Mouse (Mus musculus) cerebral cortex, adult 2 months (tissue): ENCODE data around the gene Trcg1.

Experiments
- WGBS: fragments of 180-500 bp; shearing (Covaris S2); methylation state at CpG from one replicate; pipeline ENCODE4 v1.1.7; 2018; 5-methylcytosine and 5-hydroxymethylcytosine counted together

Gene Trcg1

DNA sequence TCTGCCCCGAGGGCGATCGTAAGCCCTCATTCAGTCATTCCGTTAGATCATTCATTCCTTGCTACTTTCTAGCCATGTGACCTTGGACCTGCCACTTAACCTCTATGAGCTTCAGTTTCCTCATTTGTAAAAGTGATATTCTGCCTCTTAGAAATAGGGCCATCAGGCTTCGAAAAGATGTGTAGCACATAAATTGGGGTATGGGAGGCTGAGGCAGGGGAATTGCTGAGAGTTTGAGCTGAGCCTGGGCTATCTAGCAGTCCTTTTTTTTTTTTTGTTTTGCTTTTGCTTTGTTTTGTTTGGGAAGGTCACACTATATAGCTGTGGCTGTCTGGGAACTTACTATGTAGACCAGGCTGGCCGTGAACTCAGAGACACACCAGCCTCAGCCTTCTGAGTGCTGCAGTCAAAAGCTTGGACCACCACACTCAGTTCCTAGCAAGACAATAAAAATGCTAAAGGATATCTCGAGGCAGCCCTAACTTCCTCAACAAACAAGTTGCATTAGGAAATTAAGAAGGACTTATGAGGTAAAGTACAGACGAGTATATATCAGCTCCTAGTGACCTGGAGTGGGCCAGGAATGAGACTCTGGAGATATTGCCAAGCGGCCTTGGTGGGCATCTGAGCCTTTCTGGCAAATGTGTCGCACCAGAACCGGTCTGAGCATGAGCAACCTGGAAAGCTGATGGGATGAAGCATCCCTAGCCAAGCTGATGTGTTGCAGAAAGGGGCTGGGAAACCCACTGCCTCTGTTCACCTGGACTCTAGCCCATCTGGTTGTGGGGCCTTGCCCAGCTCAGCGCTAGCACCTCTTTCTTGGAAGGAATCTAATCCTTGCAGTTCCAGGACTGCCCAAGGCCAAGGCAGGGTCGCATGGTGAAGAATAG lies 26.7 kb downstream of the Trcg1 start:
- WGBS: 60% methylated on average over 13 of the region's 13 CpGs

DNA sequence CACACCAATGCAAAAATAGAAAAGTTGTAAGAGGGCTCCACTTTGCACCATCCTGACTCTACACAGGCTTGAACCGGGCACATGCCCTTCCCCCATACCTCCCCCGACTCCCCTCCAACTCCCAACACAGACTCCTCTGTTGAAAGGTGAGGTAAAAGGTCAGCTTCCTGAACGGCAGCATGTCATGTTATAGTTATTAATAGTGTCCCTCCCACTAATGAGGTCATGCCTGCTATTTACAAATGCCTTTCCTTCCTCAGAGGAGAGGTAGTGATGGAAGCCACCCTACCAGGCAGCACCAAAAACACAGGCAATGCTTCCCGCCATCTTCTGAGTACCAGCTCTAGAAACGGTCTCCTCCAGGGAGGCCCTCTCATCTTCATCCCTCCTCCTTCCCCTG lies 28.8 kb downstream of the Trcg1 start:
- 78% methylated on average over 5 of the region's 5 CpGs for WGBS

GRCm38 (mm10) chr9:57267421-57267820 lies 31.1 kb downstream of the Trcg1 start:
- 76% methylated on average over 5 of the region's 5 CpGs for WGBS

GRCm38 (mm10) chr9:57268078-57268477 lies 31.7 kb downstream of the Trcg1 start:
- 40% methylated on average over 10 of the region's 10 CpGs for WGBS

DNA sequence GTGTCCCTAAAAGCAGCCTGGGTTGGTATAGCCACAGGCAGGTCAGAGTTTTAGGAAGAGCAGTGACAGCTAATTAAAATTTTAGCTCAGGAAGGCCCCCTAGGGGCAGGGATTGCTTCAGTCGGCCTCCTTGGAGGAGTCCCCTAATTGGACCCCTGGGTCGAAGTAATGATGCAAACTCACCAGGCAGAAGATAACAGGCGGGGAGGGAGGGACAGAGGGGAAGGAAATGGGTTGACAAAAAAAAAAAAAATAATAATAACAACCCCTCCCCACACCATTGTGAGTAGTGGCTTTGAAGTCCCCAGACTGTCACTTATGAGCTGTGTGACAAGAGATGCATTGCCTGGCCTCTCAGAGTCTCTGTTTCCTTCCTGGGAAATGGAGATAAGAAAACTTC lies 32.2 kb downstream of the Trcg1 start:
- 41% methylated on average over 3 of the region's 3 CpGs for WGBS

DNA sequence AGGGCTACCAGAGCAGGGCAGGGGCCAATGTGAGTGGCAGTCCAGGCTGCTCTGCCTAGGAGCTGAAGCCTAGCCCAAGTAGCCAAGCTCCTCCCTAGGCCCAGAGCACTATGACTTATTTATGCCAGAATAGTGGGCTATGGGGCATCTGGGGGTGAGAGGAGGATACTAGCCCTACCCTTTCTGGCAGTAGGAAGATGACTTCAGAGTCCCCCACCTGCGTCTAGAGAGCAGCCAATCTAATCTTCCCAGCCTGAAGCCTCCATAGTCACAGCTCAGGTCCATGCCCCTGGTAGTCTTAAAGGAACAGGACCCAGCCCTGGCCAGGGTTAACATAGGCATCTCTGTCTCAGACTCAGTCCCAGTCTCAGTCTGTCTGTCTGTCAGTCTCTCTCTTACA lies 33.0 kb downstream of the Trcg1 start:
- WGBS: 86% methylated on average over 1 of the region's 1 CpGs

- WGBS: 59% methylated on average over 8 of the region's 8 CpGs
Observed at GRCm38 (mm10) chr9:57270399-57270798, 34.0 kb downstream of the Trcg1 start.

GRCm38 (mm10) chr9:57271081-57271480 lies 34.7 kb downstream of the Trcg1 start:
- 63% methylated on average over 1 of the region's 1 CpGs for WGBS

GRCm38 (mm10) chr9:57271837-57272562 lies 35.6 kb downstream of the Trcg1 start:
- 78% methylated on average over 9 of the region's 9 CpGs for WGBS

- WGBS: 77% methylated on average over 8 of the region's 8 CpGs
Observed at GRCm38 (mm10) chr9:57272902-57273804, 36.8 kb downstream of the Trcg1 start.

GRCm38 (mm10) chr9:57273805-57274494 lies 37.6 kb downstream of the Trcg1 start:
- WGBS: 50% methylated on average over 6 of the region's 6 CpGs

GRCm38 (mm10) chr9:57278268-57278667 lies 41.9 kb downstream of the Trcg1 start:
- WGBS: 73% methylated on average over 4 of the region's 4 CpGs

DNA sequence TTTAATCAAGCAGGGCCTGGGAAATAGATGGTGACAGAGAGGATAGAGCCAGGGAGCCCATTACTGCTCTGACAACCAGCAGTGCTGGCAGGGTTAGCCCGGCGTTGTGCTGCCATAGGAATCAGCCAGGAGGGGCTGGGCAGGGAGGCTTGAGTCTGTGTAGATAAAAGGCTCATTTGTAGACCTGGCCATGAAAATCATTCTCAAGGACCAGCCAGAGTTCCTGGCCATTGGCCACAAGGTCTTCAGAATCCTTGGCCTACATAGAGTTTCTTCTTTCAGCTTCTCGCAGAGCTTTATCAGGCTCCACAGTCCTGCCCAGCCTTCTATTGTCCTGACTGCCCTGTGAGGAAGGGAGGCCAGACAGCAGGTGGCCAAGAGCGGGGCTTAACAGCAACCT lies 43.1 kb downstream of the Trcg1 start:
- WGBS: 76% methylated on average over 4 of the region's 4 CpGs

DNA sequence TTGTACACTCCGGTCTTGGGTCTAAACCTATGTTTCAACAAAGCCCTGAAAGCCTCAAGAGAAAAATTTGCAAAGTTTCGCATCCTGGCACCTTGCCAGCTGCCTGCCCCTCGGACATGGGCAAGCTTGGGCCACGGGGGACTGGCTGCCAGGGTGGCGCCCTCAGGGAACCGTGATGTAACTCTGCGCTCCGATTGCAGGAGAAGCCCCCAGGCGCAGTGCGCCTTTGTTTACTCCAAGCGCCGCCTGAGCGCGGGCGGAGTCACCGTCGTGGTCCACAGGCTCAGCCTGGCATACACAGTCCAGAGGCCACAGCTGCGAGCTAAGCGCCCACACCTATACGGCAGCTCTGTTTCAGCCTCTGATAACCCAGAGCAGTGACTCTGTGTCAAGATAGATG lies 45.2 kb downstream of the Trcg1 start:
- WGBS: 10% methylated on average over 20 of the region's 20 CpGs

DNA sequence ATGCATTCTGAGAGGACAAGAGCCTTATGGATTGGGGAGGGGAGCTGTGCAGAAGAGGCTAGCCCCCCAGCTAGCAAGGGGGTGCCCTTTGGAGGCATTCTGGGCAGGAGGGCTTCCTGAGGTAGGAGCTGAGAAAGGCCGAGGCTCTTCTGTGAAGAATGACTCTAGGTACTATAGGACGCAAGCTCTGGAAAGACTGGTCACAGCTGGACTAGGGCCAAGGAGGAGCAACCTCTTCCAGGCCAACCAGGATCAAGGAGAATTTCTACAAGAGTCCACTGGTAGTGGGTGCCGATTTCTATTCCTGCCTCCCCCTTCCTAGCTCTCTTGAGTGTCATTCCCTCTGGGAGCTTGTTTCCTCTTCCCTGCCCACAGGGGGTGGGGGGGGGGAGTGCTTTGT lies 46.3 kb downstream of the Trcg1 start:
- 74% methylated on average over 3 of the region's 3 CpGs for WGBS

DNA sequence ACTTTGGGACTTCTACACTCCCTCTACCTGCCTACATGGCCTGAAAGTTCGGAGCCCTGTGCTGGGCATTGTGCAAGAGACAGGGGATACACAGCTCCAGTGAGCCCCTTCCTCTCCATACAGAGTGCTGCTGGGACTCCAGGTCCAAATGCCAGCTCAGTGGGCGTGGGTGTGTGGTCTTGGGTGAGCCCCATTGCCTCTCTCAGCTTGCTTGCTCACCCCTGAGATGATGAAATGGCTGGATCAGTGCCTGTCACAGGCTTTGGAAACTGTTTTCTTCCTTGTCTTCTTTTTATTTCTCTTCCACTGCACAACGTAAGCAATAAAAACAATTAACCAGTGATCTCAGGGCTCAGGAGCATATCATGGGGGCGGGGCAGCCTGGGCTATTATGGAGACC lies 47.0 kb downstream of the Trcg1 start:
- WGBS: 76% methylated on average over 4 of the region's 4 CpGs

GRCm38 (mm10) chr9:57287183-57287582 lies 50.8 kb downstream of the Trcg1 start:
- WGBS: 96% methylated on average over 6 of the region's 6 CpGs

GRCm38 (mm10) chr9:57294905-57295304 lies 58.5 kb downstream of the Trcg1 start:
- WGBS: 89% methylated on average over 3 of the region's 3 CpGs

GRCm38 (mm10) chr9:57295666-57296065 lies 59.3 kb downstream of the Trcg1 start:
- WGBS: 85% methylated on average over 3 of the region's 3 CpGs

DNA sequence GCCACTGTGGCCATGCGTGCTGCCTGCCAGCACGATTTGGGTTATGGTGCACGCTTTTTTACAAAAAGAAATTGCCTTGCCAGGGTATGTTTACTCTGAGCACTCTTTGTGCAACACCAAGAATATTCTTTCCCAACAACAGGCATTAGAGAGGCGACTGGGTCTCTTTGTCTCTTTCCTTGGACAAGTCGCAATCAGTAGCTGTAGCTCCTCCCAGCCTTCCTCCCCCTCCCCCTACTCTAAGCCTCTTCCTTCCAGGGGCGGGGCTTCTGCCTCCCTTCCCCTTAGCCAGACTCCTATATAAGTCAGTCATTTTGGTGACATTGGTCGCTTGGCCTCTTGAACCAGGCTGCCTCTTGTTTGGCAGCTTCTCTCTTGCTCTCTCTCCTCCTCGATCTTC lies 59.9 kb downstream of the Trcg1 start:
- 58% methylated on average over 8 of the region's 8 CpGs for WGBS

GRCm38 (mm10) chr9:57297938-57298337 lies 61.6 kb downstream of the Trcg1 start:
- 97% methylated on average over 2 of the region's 2 CpGs for WGBS
